Mouse (Mus musculus): ENCODE results near the gene Lct.

DNA sequence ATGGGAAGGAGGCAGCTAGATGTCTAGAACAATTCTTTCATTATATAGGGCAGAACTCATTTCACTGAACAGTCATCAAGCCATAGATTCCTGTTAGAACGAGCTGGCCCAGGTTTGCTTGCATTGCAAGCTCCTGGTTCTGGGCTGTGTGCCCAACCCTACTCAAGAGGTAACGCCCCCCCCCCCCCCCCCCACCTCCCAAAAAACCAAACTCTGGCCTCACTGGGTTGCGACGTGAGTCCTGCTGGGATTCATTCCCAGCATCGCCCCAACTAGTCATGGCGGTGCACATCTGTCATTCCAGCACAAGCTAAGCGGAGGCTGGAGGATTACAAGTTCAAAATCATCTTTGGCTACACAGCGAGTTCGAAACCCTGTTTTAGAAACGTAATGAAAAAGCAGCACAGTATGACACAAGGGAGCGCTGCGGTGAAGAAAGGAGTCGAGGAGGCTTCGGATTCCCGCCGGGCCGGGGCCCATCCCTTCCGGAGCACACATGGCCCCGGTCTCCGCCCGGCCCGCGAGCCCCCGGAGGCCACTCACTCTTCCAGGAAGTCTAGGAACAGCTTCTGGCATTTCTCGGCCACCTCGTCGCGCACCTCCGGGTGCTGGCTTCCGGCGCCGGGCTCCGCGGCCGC is 30.9 kb upstream of the Lct start:
- TF ChIP-seq POLR2A (IDR thresholded peaks at IDR 0.05; ENCODE audit: low read depth, low read length), result no peak
- no peak for TF ChIP-seq USF1 (IDR thresholded peaks at IDR 0.05; ENCODE audit: low read depth, low read length)
- TF ChIP-seq CTCF (conservative IDR thresholded peaks at IDR 0.05 in 1 of 2, IDR thresholded peaks at IDR 0.05 in 1 of 2; ENCODE audit: low read depth in 2 of 2, low read length in 2 of 2), result 0 out of 4 replicates have a peak, but pooled peaks of 1 of the 2 experiments have one; percentile 1
- no peak; the same call in 1 of the 2 replicates for TF ChIP-seq MEF2A (IDR thresholded peaks at IDR 0.05; ENCODE audit: borderline replicate concordance, low read depth, low read length)

All from CH12.LX (cell line).